Mouse (Mus musculus) liver, adult 2 months (tissue): ENCODE data around the gene Cacna1a.

Source experiments
- CTCF ChIP-seq: fragments of 200-500 bp; IDR thresholded peaks from 2 replicates; pipeline ENCODE4 v1.5.1; 2011; ENCODE audit warnings: low read depth, low read length, control low read depth
- POLR2A ChIP-seq: fragments of 200-500 bp; IDR thresholded peaks from 2 replicates; pipeline ENCODE4 v1.6.1; 2011; ENCODE audit warnings: low read length, control low read depth; ENCODE audit not compliant: insufficient read depth; ENCODE audit errors: extremely low read depth

DNA sequence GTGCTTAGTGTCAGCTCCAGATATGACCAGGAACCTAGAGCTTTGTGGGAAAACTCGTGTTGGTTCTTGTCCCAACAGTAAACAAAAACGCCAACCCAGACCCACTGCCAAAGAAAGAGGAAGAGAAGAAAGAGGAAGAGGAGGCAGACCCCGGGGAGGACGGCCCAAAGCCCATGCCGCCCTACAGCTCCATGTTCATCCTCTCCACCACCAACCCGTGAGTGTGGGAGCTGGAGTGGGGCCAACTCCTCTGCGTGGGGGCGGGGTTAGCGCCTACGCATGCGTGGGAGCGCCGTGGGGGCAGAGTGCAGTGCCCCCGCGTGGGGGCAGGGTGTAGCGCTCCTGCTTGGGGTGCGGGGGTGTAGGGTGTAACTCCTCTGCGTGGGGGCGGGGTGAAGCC lies 179.3 kb downstream of the Cacna1a start:
- TF ChIP-seq CTCF, result no peak
- no peak for TF ChIP-seq POLR2A
